In genomic region chr13:64089130-64089529, GRCm38 (mm10) we compare ENCODE assay signal across 23 mouse cellular contexts. TPM values are rescaled to one million over a fixed set of nuclear protein-coding genes. Genes with fewer than 3 reads are reported as not detected.
DNase-seq lines count a peak whose midpoint lies in the region; ATAC-seq and TF ChIP-seq lines count a peak whose summit lies in the region.
"Had no signal": no experiment of that assay in that cellular context is flagged by ENCODE, and none has a peak within 500 bp of the region (broad histone marks: within the 10 kb centered on the region; RNA-seq: fewer than 3 reads in every experiment).

Hsd17b3 (minus strand) TSS chr13:64089230.

- H3K4me1 ChIP-seq in lung, embryonic 15.5 days = peaks cover 12% of the 10 kb centered on the region
- no peaks in the 10 kb centered on the region for H3K4me1 ChIP-seq in midbrain, embryonic 11.5 days (ENCODE audit: control insufficient read depth, insufficient read depth, low read length)
- peaks cover 11% of the 10 kb centered on the region for H3K4me1 ChIP-seq in midbrain, embryonic 10.5 days
- H3K4me1 ChIP-seq in testis, adult 2 months (ENCODE audit: control insufficient read depth, insufficient read depth, low read length) = no peaks in the 10 kb centered on the region

- 73% methylated on average over 4 of the region's 4 CpGs for WGBS in lung, embryonic 15.5 days
- 83% methylated on average over 4 of the region's 4 CpGs for WGBS in midbrain, embryonic 11.5 days
- WGBS in midbrain, embryonic 10.5 days = 78% methylated on average over 4 of the region's 4 CpGs

- H3K4me2 ChIP-seq in lung, embryonic 15.5 days = no peak within 1 kb of the TSS
- H3K4me2 ChIP-seq in midbrain, embryonic 11.5 days = no peak within 1 kb of the TSS

- H3K27ac ChIP-seq in lung, embryonic 15.5 days = peak within 1 kb of the TSS; percentile 5; the same call in 1 of the 2 replicates
- no peak within 1 kb of the TSS for H3K27ac ChIP-seq in midbrain, embryonic 11.5 days (ENCODE audit: low read depth, low read length)
- no peak within 1 kb of the TSS for H3K27ac ChIP-seq in midbrain, embryonic 10.5 days (replicated peaks)
- peak within 1 kb of the TSS; percentile 64 for H3K27ac ChIP-seq in testis, adult 2 months (ENCODE audit: control insufficient read depth, insufficient read depth, low read depth, low read length)

- H3K36me3 ChIP-seq in lung, embryonic 15.5 days = no peaks in the 10 kb centered on the region
- no peaks in the 10 kb centered on the region for H3K36me3 ChIP-seq in midbrain, embryonic 11.5 days (ENCODE audit: control insufficient read depth, insufficient read depth, low read length)
- H3K36me3 ChIP-seq in midbrain, embryonic 10.5 days = no peaks in the 10 kb centered on the region
- H3K36me3 ChIP-seq in testis, adult 2 months (ENCODE audit: control insufficient read depth, insufficient read depth, low read length) = no peaks in the 10 kb centered on the region
- H3K36me3 ChIP-seq: G1E had no signal

- no peaks in the 10 kb centered on the region for H3K9me3 ChIP-seq in lung, embryonic 15.5 days
- no peaks in the 10 kb centered on the region for H3K9me3 ChIP-seq in midbrain, embryonic 11.5 days (ENCODE audit: control insufficient read depth, low read length)
- H3K9me3 ChIP-seq in midbrain, embryonic 10.5 days (replicated peaks) = no peaks in the 10 kb centered on the region
- H3K9me3 ChIP-seq: G1E had no signal

- TF ChIP-seq POLR2A in testis, adult 2 months (IDR thresholded peaks at IDR 0.05; ENCODE audit: control insufficient read depth, low read depth, low read length) = no peak

- no peak for ATAC-seq in lung, embryonic 15.5 days (ENCODE audit: borderline replicate concordance, extremely low read depth, low FRiP score, low TSS enrichment)
- no peak for ATAC-seq in midbrain, embryonic 11.5 days (ENCODE audit: low FRiP score)
- ATAC-seq: activated CD4-positive, CD25-positive, alpha-beta regulatory T cell, adult 4 months; CD4-positive, CD25-positive, alpha-beta regulatory T cell, adult 4 months; Patski had no signal

- no peak within 1 kb of the TSS for H3K4me3 ChIP-seq in lung, embryonic 15.5 days
- H3K4me3 ChIP-seq in midbrain, embryonic 11.5 days (ENCODE audit: low read depth, low read length) = no peak within 1 kb of the TSS
- no peak within 1 kb of the TSS for H3K4me3 ChIP-seq in midbrain, embryonic 10.5 days
- H3K4me3 ChIP-seq in testis, adult 2 months (ENCODE audit: control insufficient read depth, low read depth, low read length) = no peak within 1 kb of the TSS

- no peak for DNase-seq in lung, postnatal 36 days
- peak; percentile 8 for DNase-seq in midbrain, embryonic 11.5 days (ENCODE audit: low spot score, missing footprints)
- DNase-seq in midbrain, embryonic 10.5 days (ENCODE audit: low spot score) = no peak
- DNase-seq in testis, postnatal 14 days (ENCODE audit: low spot score) = no peak
- DNase-seq in testis, postnatal 10 days (ENCODE audit: low spot score) = peak; percentile 57
- no peak for DNase-seq in ovary, adult 18-20 months (ENCODE audit: low spot score)
- DNase-seq: adrenal gland, adult 2 months; adrenal gland, adult 8-10 months; adrenal gland, postnatal 10 days; adrenal gland, postnatal 14 days; adrenal gland, postnatal 25 days; adrenal gland, postnatal 36 days; B cell, adult 2 months; cerebellum, adult 11 months; cerebellum, adult 11-12 months had no signal

- H3K27me3 ChIP-seq in lung, embryonic 15.5 days = no peaks in the 10 kb centered on the region
- H3K27me3 ChIP-seq in midbrain, embryonic 11.5 days (ENCODE audit: control insufficient read depth, insufficient read depth, low read length) = no peaks in the 10 kb centered on the region
- peaks cover 5% of the 10 kb centered on the region; the same call in 1 of the 2 replicates for H3K27me3 ChIP-seq in midbrain, embryonic 10.5 days (ENCODE audit: low read depth, poor library complexity, severe bottlenecking)
- H3K27me3 ChIP-seq in testis, adult 2 months (ENCODE audit: control insufficient read depth, insufficient read depth, low read length) = no peaks in the 10 kb centered on the region
- H3K27me3 ChIP-seq: CH12.LX, Patski had no signal

- TF ChIP-seq CTCF in testis, adult 2 months (IDR thresholded peaks at IDR 0.05; ENCODE audit: control insufficient read depth, insufficient read depth, insufficient replicate concordance, low read depth, low read length) = no peak

- H3K9ac ChIP-seq in lung, embryonic 15.5 days = no peak within 1 kb of the TSS
- no peak within 1 kb of the TSS for H3K9ac ChIP-seq in midbrain, embryonic 11.5 days (ENCODE audit: low read length)

RNA-seq across cellular contexts. Expression of gene Hsd17b3, which starts in this region (rescaled TPM):
- not detected in 2 replicates for polyA plus RNA-seq in lung, embryonic 15.5 days (2015; fragmentation: Nextera tagmentation; extraction: Ambion mirVana)
- polyA plus RNA-seq in midbrain, embryonic 11.5 days (2014; fragmentation: Nextera tagmentation; extraction: Ambion mirVana) = not detected in 2 replicates
- 0.36 TPM in 1 of 2 replicates, not detected in the other for polyA plus RNA-seq in midbrain, embryonic 10.5 days (2016; fragmentation: Nextera tagmentation; extraction: Ambion mirVana)
- polyA plus RNA-seq in testis, adult 2 months (2012; rRNA removed) = 16.4 and 27.2 TPM in 2 replicates
- polyA plus RNA-seq: activated CD4-positive, CD25-positive, alpha-beta regulatory T cell, adult 4 months; adrenal gland, adult 2 months; C2C12; CD4-positive, CD25-positive, alpha-beta regulatory T cell, adult 4 months; G1E; Patski had no signal

Comparison
In these comparisons a context has a peak if more than half of its experiments do, and no peak if none do; other contexts are left out.
1. RNA of gene Hsd17b3 (polyA plus RNA-seq): 16.4 to 27.2 TPM in testis, adult 2 months; not detected in midbrain, embryonic 11.5 days, 0.36 TPM in midbrain, embryonic 10.5 days and not detected in lung, embryonic 15.5 days; every median in the first group is over 10 times any median in the second.
2. Peak in DNase-seq in midbrain, embryonic 11.5 days; RNA of the gene not detected or under 1 TPM.
3. H3K27ac ChIP-seq: peak in lung, embryonic 15.5 days (single experiment) and testis, adult 2 months (single experiment); none in midbrain, embryonic 11.5 days (single experiment) and midbrain, embryonic 10.5 days (single experiment).